Mouse (Mus musculus) erythroblast, embryonic 14.5 days (primary cell): ENCODE measurements around the gene Slamf6. TPM values are rescaled to one million over a fixed set of nuclear protein-coding genes. Genes with fewer than 3 reads are reported as not detected.

Source experiments
- H3K27me3 ChIP-seq: 2 replicates; pipeline ENCODE4 v1.6.1; 2012; ENCODE audit warnings: inconsistent platforms; ENCODE audit not compliant: control insufficient read depth
- H3K36me3 ChIP-seq: 2 replicates; pipeline ENCODE4 v1.6.1; 2012; ENCODE audit warnings: mild to moderate bottlenecking, inconsistent platforms; ENCODE audit not compliant: control insufficient read depth
- H3K4me1 ChIP-seq: 2 replicates; pipeline ENCODE4 v1.6.1; 2012; ENCODE audit warnings: inconsistent platforms; ENCODE audit not compliant: control insufficient read depth
- H3K4me3 ChIP-seq: replicated peaks from 2 replicates; pipeline ENCODE3; 2012; ENCODE audit warnings: moderate library complexity, mild to moderate bottlenecking, inconsistent platforms
- H3K9me3 ChIP-seq: 2 replicates; pipeline ENCODE4 v1.6.1; 2012; ENCODE audit warnings: low read length, inconsistent platforms, mixed read lengths; ENCODE audit not compliant: control insufficient read depth
- GATA1 ChIP-seq: IDR thresholded peaks from 2 replicates; pipeline ENCODE4 v1.6.1; 2012; ENCODE audit warnings: low read length, inconsistent platforms, mixed read lengths
- TAL1 ChIP-seq: IDR thresholded peaks from 3 replicates; pipeline ENCODE4 v1.6.1; 2012; ENCODE audit warnings: low read length, inconsistent platforms, mixed read lengths
- polyA plus RNA-seq: library from polyadenylated mRNA; stranded (reverse); fragments of >175 nt; gene quantifications from 2 replicates; pipeline ENCODE4 v1.2.3, GENCODE M21; 2012

Slamf6 gene
- polyA plus RNA-seq, 1 experiment: 0.01 TPM

DNA sequence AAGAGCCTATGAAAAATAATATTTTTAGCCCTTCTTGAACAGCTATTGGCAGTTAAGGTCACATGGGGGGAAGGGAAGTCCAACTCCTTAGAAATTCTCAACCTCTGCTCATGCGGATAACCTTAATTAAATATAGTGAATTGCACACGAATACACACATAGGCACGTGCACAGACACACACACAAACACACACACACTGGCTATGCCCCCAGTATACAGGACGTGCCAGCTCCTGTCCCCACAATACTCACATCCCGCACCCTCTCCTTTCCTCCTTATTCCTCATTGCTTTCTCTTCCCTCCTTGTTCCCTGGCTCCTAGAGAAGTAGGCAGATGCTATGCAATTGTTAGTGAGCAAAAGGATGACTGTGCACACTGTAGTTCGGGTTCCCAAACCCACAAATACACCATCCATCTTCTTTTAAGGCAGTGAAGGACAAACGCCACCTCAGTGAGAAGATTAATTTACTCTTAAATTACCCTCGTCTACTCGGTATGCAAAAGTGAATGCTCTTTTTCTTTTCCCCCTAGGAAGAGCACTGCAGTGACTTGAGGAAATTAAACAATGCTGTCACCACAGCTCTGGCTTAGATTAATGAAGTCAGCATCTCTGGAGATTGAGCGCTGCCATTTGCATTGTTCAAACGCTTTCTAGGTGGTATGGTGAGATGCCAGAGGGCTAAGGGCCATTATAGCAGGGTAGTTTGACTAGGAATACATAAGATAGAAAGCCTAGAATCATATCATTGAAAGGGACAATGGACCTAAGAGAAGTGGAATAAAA, 31.0 kb downstream of the Slamf6 start:
- Histone ChIP-seq H3K36me3 (no peaks in the 10 kb centered on the region), H3K27me3 (no peaks in the 10 kb centered on the region), H3K9me3 (no peaks in the 10 kb centered on the region), H3K4me1 (no peaks in the 10 kb centered on the region), H3K4me3 (no peak overlapping the region)
- TF ChIP-seq GATA1 (no peak), TAL1 (no peak)

DNA sequence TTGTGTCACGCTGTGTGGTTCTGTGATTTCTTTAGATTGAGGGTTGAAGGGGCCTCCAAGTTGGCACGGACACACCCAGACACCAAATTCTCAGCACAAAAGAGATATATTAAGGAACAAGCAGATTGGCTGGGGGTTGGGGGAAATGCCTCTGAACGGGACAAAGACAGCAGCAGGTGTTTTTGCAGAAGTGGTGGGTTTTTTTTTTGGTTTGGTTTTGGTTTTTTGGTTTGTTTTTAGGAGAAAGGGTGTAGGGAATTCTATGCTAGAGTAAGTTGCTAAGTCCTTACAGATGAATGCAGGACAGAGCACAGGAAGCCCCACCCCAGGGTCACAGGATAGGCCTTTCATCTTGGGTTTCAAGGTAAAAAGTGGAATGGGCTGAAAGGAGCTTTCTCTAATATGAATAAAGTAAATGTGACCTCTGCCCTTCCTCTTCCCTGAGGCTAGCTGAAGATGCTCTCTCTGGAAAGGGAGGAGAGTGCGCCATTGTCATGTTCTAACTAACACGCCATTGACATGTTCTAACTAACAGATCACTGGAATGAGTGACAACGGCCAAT, 31.7 kb downstream of the Slamf6 start:
- Histone ChIP-seq H3K4me3 (no peak overlapping the region), H3K9me3 (no peaks in the 10 kb centered on the region), H3K4me1 (no peaks in the 10 kb centered on the region), H3K36me3 (no peaks in the 10 kb centered on the region), H3K27me3 (no peaks in the 10 kb centered on the region)
- TF ChIP-seq GATA1: no peak
- no peak for TF ChIP-seq TAL1

DNA sequence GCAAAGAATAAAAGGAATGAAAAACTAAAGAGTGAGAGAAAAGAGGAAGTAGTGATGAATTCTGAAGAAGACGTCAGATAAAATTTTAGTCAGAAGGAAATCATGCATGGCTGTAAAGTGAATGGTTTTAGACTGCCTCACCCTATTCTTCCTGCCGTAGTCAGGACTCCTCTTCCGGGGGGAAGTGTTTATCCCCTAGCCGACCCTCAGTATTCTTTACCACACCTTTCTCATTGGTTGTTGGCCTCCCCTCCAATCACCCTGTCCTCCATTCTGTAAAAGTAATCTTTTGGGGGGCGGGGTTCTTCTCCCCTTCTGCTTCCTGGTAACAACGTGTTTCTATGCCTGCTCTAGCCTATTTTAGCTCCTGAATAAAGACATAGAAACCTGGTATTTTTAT, 37.8 kb downstream of the Slamf6 start:
- H3K4me3 ChIP-seq: no peak overlapping the region
- TF ChIP-seq GATA1 (no peak), TAL1 (no peak)
- H3K36me3 ChIP-seq: no peaks in the 10 kb centered on the region
- H3K4me1 ChIP-seq: no peaks in the 10 kb centered on the region
- no peaks in the 10 kb centered on the region for H3K9me3 ChIP-seq
- H3K27me3 ChIP-seq: no peaks in the 10 kb centered on the region

DNA sequence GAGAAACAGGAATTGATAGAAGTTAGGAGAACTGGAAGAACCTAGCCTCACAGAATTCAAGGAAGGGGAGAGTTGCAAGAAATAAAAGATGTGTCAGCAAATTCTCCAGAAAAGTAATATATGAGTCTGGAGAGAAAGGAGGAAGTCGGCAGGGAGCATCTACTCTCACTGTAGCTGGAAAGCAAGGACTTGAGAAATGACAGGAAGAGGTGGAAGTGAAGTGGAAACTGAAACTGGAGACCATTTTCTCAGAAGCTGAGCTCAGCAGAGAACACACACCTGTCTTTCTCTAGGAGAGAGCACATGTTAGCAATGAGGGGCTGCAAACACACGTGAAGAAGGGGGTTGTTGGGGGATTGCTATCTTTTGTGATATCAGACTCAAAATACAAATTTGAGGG, 40.1 kb downstream of the Slamf6 start:
- no peak for TF ChIP-seq GATA1
- no peak for TF ChIP-seq TAL1
- Histone ChIP-seq H3K9me3 (no peaks in the 10 kb centered on the region), H3K4me3 (no peak overlapping the region)

DNA sequence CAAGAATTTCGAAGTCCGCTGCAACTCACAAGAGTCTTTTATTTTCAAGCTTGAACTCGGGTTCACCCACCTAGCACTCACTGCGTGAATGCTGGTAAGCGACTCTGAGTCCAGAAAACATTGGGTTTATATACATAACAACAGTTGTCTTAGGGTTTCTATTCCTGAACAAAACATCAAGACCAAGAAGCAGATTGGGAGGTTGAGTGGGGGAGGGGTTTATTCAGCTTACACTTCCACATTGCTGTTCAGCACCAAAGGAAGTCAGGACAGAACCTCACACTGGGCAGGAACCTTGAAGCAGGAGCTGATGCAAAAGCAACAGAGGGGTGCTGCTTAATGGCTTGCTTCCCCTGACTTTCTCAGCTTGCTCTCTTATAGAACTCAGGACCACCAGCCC, 43.4 kb downstream of the Slamf6 start:
- no peak overlapping the region for H3K4me3 ChIP-seq
- no peaks in the 10 kb centered on the region for H3K4me1 ChIP-seq
- TF ChIP-seq TAL1 (no peak), GATA1 (no peak)
- H3K36me3 ChIP-seq: no peaks in the 10 kb centered on the region
- no peaks in the 10 kb centered on the region for H3K27me3 ChIP-seq
- H3K9me3 ChIP-seq: no peaks in the 10 kb centered on the region

More for the DNA sequence above, 40.1 kb downstream of the Slamf6 start:
- H3K36me3 ChIP-seq: no peaks in the 10 kb centered on the region
- H3K4me1 ChIP-seq: no peaks in the 10 kb centered on the region
- no peaks in the 10 kb centered on the region for H3K27me3 ChIP-seq

DNA sequence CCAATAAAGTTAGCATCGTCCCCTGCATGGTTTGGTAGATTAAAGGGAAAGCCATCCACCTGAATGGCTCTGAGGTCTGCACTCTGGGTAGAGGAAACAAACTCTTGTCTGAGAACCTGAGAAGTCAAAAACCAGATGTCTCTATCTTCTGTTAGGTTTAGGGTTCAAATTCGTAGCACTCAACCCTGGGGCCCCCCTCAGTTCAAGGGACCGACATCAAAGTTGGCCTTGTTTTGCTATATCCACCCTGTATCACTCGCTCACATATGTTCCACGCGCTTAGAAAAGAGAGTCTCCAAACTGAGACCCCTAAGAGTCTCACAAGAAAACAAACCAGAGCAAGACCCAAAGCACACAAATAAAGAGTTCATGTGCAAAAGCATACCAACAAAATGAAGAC, 44.4 kb downstream of the Slamf6 start:
- H3K27me3 ChIP-seq: no peaks in the 10 kb centered on the region
- H3K9me3 ChIP-seq: no peaks in the 10 kb centered on the region
- H3K4me1 ChIP-seq: no peaks in the 10 kb centered on the region
- no peak overlapping the region for H3K4me3 ChIP-seq
- TF ChIP-seq TAL1 (no peak), GATA1 (no peak)
- H3K36me3 ChIP-seq: no peaks in the 10 kb centered on the region

DNA sequence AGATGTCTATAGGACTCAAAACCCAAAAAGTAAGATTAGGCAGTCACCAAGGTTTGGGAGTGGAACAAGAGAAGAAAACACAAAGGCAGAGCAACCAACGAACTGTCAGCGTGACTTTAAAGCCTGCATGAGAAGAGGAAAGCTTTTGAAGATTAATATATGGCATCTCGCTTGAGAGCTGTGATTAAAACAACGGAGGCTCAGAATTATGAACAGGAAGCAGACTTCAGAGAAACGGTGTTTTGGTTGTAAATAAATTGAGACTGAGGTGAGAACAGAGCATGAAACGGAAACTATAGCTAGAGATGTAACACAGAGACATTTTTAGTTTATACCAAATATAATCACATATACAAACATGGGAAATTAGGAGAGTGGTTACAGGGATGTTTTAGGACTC, 46.3 kb downstream of the Slamf6 start:
- no peaks in the 10 kb centered on the region for H3K4me1 ChIP-seq
- TF ChIP-seq TAL1: no peak
- no peak for TF ChIP-seq GATA1
- H3K27me3 ChIP-seq: no peaks in the 10 kb centered on the region

DNA sequence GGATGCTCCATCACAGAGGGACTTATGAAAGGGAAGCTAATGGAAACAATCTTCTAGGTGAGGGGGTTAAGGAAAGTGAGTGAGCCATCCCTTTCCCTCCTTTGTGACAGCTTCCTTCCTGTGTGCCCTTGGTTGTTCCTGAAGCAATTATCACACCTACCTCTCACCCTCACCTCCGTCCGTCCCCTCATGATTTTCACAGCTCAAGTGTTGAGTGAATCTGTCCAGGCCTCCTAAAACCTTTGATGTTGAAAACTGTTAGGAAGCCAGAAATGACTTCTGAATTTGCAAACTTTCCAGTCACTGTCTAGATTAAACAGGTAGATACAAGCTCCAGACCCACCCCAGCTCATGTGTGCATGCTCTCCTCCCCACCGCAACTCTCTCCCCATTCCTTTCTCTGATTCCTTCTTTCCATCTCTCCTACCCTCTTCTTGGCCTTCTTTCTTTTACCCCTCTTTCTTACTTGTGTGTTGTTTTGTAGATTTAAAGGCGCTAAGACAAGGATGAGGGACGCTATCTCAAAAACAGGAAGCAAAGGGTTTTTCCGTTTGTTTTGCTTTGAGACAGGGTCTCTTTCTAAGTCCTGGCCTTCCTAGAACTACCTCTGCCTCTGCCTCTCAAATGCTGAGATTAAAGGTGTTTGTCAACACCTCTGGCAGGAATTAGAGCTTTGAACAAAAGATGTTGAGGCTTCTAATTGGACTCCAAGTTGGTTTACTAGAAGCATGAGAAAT, 48.9 kb downstream of the Slamf6 start:
- Histone ChIP-seq H3K4me3 (no peak overlapping the region), H3K9me3 (no peaks in the 10 kb centered on the region), H3K4me1 (no peaks in the 10 kb centered on the region), H3K36me3 (no peaks in the 10 kb centered on the region), H3K27me3 (no peaks in the 10 kb centered on the region)
- no peak for TF ChIP-seq TAL1
- no peak for TF ChIP-seq GATA1

More for the DNA sequence above, 46.3 kb downstream of the Slamf6 start:
- H3K36me3 ChIP-seq: no peaks in the 10 kb centered on the region
- H3K9me3 ChIP-seq: no peaks in the 10 kb centered on the region
- no peak overlapping the region for H3K4me3 ChIP-seq

DNA sequence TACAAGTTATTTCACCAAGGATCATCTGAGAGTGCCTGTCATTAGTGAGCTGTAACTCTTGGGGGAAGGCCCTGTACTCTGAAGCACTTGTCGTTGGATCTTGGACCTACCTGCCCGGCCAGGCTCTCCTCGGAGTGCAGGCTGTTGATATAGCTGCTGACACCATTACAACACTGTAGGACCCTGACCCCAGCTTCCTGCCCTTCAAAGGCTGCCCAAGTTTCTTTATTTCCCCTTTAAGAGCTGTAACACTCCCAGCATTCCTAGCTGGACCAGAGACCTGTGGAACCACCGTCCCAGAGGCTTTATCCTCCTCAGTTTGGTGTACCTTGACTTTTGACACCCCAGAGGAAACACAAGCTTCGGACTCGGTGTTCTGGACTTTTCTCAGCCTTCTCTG, 51.9 kb downstream of the Slamf6 start:
- no peaks in the 10 kb centered on the region for H3K36me3 ChIP-seq
- TF ChIP-seq TAL1 (no peak), GATA1 (no peak)
- H3K9me3 ChIP-seq: no peaks in the 10 kb centered on the region
- H3K4me1 ChIP-seq: no peaks in the 10 kb centered on the region
- no peaks in the 10 kb centered on the region for H3K27me3 ChIP-seq
- H3K4me3 ChIP-seq: no peak overlapping the region
